Mouse (Mus musculus) kidney, postnatal 14 days (tissue): ENCODE results near the gene Cdkal1.

Experiments used
- DNase-seq: peaks from one replicate; pipeline ENCODE4 v3.0.0; 2022; ENCODE audit warnings: mixed read lengths

The Cdkal1 gene

DNA sequence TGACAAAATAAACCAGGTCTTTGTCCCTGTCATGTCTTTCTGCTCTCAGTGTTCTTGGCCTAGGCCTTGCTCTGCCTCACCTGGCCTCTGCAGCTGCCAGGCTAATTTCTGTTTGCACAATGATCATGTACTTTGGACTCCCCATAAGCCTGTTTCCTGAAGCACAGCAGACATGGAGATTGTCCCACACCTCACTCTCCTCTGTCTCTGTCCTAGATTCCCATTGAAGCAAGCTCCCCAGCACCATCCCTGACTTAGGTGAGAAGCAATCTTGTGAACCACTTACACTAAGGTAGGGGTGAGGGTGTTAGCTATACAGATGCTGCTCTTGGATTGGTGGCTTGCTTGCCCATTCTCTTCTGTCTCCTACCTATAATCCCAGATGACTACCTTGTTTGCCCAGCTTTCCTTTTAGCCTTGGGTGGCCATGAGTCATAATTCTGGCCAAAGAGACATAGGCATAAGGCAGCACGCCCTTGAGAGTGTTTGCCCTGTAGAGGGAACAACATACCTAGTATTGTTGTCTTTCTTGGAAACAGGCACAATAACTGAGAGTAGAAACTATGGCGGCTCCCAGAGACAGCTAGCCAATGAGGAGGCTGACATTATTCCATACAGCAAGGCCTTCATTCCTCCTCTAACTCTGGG lies 692.5 kb downstream of the Cdkal1 start:
- DNase-seq = no peak

DNA sequence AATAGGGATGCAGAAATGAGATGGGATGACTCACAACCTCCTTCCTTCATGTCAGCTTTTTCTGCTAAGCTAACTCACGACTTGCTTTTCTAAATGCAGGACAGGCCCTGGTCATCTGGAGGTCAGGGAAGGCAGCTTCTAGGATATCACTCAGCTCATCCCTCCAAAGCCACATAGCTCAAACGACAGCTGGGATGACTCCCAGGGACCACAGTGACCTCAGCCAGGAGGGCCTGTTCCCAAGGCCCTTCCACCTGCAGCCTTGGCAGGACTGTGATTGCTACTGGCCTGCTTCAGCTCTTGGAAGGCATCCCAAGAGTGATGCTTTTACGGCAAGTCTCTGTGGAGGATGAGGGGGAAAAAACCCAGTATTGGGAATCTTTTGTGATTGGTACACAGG lies 693.0 kb downstream of the Cdkal1 start:
- no peak for DNase-seq

DNA sequence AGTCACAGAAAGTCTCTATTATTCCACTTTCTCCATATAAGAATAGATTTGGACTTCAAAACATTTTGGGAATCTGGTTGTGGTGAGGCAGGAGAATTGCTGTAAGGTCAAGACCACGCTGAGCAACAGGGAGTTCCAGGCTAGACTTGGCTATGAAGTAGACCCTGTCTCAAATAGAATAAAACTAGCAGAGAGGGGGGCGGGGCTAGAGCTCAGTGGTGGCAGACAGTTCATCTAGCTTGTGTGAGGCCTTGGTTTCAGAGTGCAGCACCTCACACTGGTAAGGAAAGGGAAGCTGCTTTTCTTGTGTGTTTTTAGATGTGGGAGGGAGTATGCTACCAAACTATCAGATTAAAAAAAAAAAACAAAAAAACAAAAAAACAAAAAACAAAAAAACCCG lies 694.0 kb downstream of the Cdkal1 start:
- DNase-seq = no peak

DNA sequence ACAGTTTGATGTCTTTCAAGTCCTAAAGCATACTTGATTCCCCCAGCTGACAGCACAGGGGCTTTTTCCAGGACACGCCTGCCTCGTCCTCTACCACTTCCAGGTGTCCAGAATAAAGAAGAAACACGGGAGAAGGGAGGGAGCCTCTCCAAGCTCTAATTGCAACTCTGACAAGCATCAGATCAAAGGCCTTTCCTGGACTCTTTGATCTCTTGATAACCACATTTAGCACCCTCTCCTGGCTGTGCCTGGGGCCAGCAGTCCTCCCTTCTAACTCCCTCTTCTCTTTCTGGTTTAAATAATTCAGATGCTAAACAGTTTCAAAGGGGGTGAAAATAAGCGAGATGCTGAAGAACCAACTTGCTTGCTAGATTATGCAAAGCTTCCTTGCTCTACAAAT lies 698.8 kb downstream of the Cdkal1 start:
- DNase-seq = no peak

DNA sequence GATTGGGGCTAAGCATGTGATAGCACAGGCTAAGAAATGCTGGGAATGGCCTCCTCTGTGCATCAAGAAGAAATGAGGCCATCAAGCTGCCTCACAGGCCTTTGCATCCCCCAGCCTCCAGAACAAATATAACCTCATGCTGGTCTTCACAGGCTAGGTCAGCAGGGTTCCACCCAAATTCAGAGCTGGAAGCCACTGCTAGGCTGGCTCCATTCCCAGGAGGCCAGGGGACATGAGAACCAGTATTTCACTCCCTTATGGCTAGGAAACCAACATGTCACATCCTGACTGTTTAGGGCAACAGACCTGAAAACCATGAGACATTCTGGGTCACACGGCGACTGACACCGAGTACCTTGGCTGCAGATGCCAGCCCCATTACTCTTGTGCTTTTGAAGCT lies 700.2 kb downstream of the Cdkal1 start:
- peak; percentile 33 for DNase-seq

DNA sequence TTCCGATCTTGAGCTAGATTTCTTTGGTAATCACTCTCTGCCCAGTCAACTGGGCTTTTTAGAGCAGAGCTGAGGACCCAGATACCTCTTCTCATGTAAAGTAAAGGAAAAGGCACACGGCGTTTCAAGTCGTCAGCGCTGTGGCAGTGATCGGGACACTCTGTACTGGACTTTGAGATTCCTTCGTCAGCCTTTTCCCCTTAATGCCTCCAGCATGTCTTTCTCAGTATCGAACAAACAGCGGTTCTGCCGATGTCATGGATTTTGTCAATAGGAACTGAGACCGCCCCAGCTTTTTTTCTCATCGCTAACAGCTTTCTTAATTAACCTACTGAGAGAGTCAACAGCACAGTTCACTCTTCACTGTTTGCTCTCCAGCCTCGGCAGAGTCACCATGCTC lies 705.4 kb downstream of the Cdkal1 start:
- DNase-seq = no peak

DNA sequence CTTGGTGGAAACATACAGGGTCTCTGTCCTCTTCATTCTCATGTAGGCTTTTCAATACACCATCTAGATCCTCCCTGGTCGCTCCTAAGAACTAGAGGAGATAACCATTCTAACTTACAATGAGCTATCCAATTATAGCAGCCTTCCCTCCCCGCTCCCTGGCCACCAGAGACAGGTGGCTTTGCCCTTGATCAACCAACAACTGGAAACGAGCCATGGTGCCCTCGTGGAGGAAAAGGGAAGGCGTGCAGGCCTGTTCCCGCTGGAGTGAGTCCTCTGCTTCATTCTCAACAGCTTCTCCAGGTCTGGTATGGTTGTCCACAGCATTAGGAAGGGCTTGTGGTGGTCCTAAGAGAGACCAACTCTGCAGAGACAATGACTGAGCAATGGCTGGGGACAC lies 706.1 kb downstream of the Cdkal1 start:
- no peak for DNase-seq

DNA sequence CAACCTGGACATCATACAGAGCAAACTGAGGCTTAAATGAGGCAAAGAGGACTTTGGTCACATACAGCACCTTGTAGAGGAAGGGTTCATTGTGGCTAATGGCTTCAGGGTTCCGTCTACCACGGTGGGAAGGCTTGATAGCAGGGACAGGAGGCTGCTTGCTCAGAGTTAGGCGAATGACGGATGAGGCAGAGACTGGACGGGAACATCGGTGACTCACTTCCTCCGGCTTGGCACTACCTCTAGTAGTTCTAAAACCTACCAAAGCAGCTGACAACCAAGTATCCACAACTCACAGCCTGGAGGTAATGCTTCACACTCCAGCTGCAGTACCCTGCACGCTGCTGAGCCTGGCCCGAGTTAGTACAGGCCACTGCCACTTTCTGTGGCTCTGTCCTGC lies 706.9 kb downstream of the Cdkal1 start:
- DNase-seq = no peak
